Mouse (Mus musculus) midbrain, embryonic 11.5 days (tissue): ENCODE measurements around the gene Slc27a2. TPM values are rescaled to one million over a fixed set of nuclear protein-coding genes. Genes with fewer than 3 reads are reported as not detected.
A peak's percentile ranks its signal among the peaks of the same experiment; 100 is the strongest.

Experiments
- ATAC-seq: fragments of 200-750 bp; cut with Nextera tagmentation; 2 replicates; pipeline ENCODE4 v1.8.0; 2017; ENCODE audit warnings: moderate TSS enrichment, moderate library complexity; ENCODE audit not compliant: low FRiP score
- DNase-seq: peaks from one replicate; pipeline ENCODE4 v3.0.0; 2015; ENCODE audit warnings: low spot score; ENCODE audit errors: missing footprints
- H3K27ac ChIP-seq: fragments of 300-500 bp; sonication (generic); 2 replicates; pipeline ENCODE4 v1.5.1; 2014; ENCODE audit warnings: low read depth, low read length
- H3K27me3 ChIP-seq: fragments of 300-500 bp; sonication (generic); 2 replicates; pipeline ENCODE4 v1.6.1; 2014; ENCODE audit warnings: mild to moderate bottlenecking, low read length, moderate library complexity, mixed read lengths; ENCODE audit not compliant: control insufficient read depth, insufficient read depth
- H3K36me3 ChIP-seq: fragments of 300-500 bp; sonication (generic); 2 replicates; pipeline ENCODE4 v1.6.1; 2014; ENCODE audit warnings: mild to moderate bottlenecking, low read length, moderate library complexity, mixed read lengths; ENCODE audit not compliant: control insufficient read depth, insufficient read depth
- H3K4me1 ChIP-seq: fragments of 300-500 bp; sonication (generic); 2 replicates; pipeline ENCODE4 v1.6.1; 2014; ENCODE audit warnings: low read length; ENCODE audit not compliant: control insufficient read depth, insufficient read depth
- H3K4me2 ChIP-seq: fragments of 300-500 bp; sonication (generic); 2 replicates; pipeline ENCODE4 v1.6.1; 2014; ENCODE audit warnings: mild to moderate bottlenecking, moderate library complexity
- H3K4me3 ChIP-seq: fragments of 300-500 bp; sonication (generic); 2 replicates; pipeline ENCODE4 v1.5.1; 2014; ENCODE audit warnings: low read depth, low read length
- H3K9ac ChIP-seq: fragments of 300-500 bp; sonication (generic); 2 replicates; pipeline ENCODE4 v1.6.1; 2014; ENCODE audit warnings: low read length
- H3K9me3 ChIP-seq: fragments of 300-500 bp; sonication (generic); 2 replicates; pipeline ENCODE4 v1.6.1; 2016; ENCODE audit warnings: low read length; ENCODE audit not compliant: control insufficient read depth
- WGBS: fragments of 180-500 bp; shearing (Covaris S2); extraction: QIAGEN DNeasy Blood & Tissue Kit; methylation state at CpG from one replicate; pipeline ENCODE4 v1.1.7; 2014; 5-methylcytosine and 5-hydroxymethylcytosine counted together
- polyA plus RNA-seq: library from polyadenylated mRNA; unstranded; fragments of >200 nt; fragmentation: Nextera tagmentation; extraction: Ambion mirVana; gene quantifications from 2 replicates; pipeline ENCODE4 v1.2.1, GENCODE M21; 2014

The Slc27a2 gene
- polyA plus RNA-seq, result 3.3 and 3.8 TPM in 2 replicates

- H3K9me3 ChIP-seq, result no peaks in the 10 kb centered on the region
- peaks cover 6% of the 10 kb centered on the region; the same call in 1 of the 2 replicates for H3K4me1 ChIP-seq
- DNase-seq (peak; percentile 94), ATAC-seq (peak; percentile 84)
- H3K4me2 ChIP-seq, result peak within 1 kb of the TSS; percentile 99
- H3K4me3 ChIP-seq, result peak within 1 kb of the TSS; percentile 60
- WGBS, result 2% methylated on average over 59 of the region's 61 CpGs
- H3K9ac ChIP-seq, result peak within 1 kb of the TSS; percentile 68
- H3K36me3 ChIP-seq, result no peaks in the 10 kb centered on the region
- H3K27ac ChIP-seq, result no peak within 1 kb of the TSS
- H3K27me3 ChIP-seq, result peaks cover 27% of the 10 kb centered on the region
These were observed at the start of gene Slc27a2 for GRCm38 (mm10) chr2:126552357-126553290. Gene Slc27a2, plus strand, starts transcription at chr2:126552407.

GRCm38 (mm10) chr2:126505156-126505555 lies 47.1 kb upstream of the Slc27a2 start:
- ATAC-seq, result no peak
- no peak overlapping the region for H3K27ac ChIP-seq
- no peak overlapping the region for H3K4me3 ChIP-seq
- no peaks in the 10 kb centered on the region for H3K27me3 ChIP-seq
- no peak for DNase-seq
- no peaks in the 10 kb centered on the region for H3K36me3 ChIP-seq
- no peaks in the 10 kb centered on the region for H3K4me1 ChIP-seq
- WGBS, result 78% methylated on average over 1 of the region's 1 CpGs
- no peak overlapping the region for H3K9ac ChIP-seq
- H3K9me3 ChIP-seq, result no peaks in the 10 kb centered on the region
- no peak overlapping the region for H3K4me2 ChIP-seq

- 93% methylated on average over 5 of the region's 5 CpGs for WGBS
- DNase-seq (no peak), ATAC-seq (no peak)
- Histone ChIP-seq H3K4me1 (no peaks in the 10 kb centered on the region), H3K27me3 (no peaks in the 10 kb centered on the region), H3K4me2 (no peak overlapping the region), H3K4me3 (no peak overlapping the region), H3K36me3 (no peaks in the 10 kb centered on the region), H3K9ac (no peak overlapping the region), H3K27ac (no peak overlapping the region), H3K9me3 (no peaks in the 10 kb centered on the region)
These were observed 44.7 kb upstream of the Slc27a2 start for GRCm38 (mm10) chr2:126507477-126507876.

DNA sequence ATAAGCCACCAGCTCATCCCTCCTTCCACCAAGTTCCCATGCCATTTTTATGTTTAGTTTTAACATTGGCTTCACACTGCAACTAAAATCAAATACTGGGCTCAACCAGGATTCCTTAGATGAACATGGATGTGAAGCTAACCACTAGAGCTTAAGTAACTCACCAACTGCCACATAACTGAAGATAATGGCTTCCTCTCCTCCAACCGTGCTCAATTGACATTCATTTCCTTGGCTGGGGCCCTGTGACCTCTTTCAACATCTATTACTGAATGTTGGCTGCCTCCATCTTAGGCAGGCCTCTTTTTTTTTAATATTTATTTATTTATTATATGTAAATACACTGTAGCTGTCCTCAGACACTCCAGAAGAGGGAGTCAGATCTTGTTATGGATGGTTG lies 44.0 kb upstream of the Slc27a2 start:
- Histone ChIP-seq H3K4me2 (no peak overlapping the region), H3K27ac (no peak overlapping the region), H3K4me1 (no peaks in the 10 kb centered on the region), H3K27me3 (no peaks in the 10 kb centered on the region), H3K9me3 (no peaks in the 10 kb centered on the region), H3K4me3 (no peak overlapping the region), H3K9ac (no peak overlapping the region), H3K36me3 (no peaks in the 10 kb centered on the region)
- ATAC-seq (no peak), DNase-seq (no peak)
- WGBS, result 71% methylated on average over 1 of the region's 1 CpGs

DNA sequence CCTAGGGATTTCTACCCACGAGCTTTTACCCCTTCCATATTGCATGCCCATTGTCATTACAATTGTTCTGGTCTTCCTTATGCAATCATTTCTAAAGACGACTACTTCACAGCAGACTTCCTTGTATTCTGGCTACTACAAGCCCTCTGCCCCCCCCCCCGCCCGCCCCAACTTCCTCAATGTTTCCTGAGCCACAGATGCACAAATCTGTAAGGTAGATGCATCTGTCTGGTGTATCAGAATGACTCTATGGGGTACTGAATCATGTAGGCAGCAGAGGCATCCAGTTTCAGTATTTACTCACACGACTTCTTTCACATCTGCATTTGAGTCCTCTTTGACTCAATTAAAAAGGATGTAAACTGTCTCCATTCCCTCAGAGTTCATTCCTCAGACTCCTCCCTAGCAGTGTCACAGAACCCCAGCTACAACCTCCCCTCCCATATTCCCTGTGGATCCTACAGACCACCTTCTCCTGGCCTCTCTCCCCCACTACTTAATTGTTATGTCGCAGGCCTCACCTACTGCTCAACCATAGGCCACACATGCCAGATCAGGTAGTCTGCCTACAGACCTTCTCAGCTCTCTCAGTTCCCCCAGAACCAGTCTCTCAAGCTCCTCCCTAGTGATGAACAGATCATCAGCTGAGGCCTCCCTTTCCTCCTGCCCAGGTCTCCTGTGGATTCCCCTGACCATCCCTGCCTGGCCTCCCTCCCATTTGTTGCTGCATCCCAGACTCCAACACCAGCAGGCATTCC lies 37.0 kb upstream of the Slc27a2 start:
- Histone ChIP-seq H3K4me3 (no peak overlapping the region), H3K4me2 (no peak overlapping the region), H3K36me3 (no peaks in the 10 kb centered on the region), H3K9ac (no peak overlapping the region), H3K9me3 (no peaks in the 10 kb centered on the region), H3K27me3 (no peaks in the 10 kb centered on the region), H3K27ac (no peak overlapping the region), H3K4me1 (no peaks in the 10 kb centered on the region)
- DNase-seq (no peak), ATAC-seq (no peak)
- 79% methylated on average over 6 of the region's 6 CpGs for WGBS

DNA sequence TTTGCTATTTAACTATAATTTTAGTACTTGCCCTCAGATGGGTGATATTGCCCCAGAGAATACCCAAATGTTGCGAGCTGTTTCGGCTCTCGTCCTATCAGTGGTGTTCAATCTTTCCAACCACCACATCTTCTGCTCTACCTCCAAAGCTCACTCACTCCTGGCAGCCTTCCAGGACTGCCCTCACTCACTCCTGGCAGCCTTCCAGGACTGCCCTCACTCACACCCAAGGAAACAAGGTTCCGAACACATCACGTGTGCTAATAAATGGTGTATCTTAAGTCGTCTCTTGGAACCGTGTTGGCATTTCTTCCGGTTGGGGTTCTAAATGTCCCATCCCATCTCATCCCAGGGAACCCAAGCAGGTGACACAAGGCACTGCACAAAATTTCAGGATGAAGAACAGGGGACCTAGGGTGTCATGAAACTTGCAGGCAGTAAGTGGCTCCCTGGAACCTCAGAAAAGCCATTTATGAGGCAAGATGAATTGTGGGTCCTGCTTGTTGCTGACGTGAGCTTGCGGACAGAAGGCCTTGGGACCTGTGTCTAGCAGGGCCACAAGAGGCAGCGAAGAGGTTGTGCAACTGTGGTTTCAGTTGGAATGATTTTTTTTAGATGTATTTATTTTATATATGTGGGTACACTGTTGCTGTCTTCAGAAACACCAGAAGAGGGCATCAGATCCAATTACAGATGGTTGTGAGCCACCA lies 32.2 kb upstream of the Slc27a2 start:
- 90% methylated on average over 11 of the region's 11 CpGs for WGBS
- DNase-seq, result no peak

DNA sequence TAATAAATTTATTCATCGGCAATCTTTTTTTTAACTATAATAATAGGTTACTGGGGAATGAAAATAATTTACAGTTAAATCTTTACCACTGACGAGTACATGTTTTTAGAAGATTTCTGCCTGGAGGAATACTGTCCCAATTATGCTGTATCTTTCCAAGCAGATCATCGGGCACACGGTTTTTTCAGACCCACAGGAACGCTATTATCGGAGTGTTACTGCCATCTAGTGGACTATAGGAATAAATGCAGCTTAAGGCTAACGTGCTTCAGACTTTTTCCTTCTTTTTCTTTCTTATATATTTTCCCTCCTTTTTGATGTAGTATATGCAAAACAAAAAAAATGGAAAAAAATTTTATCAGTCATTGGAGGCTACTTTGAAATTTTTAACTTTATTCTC lies 31.4 kb upstream of the Slc27a2 start:
- Histone ChIP-seq H3K4me1 (no peaks in the 10 kb centered on the region), H3K27ac (no peak overlapping the region), H3K9ac (no peak overlapping the region), H3K9me3 (no peaks in the 10 kb centered on the region), H3K4me3 (no peak overlapping the region), H3K27me3 (no peaks in the 10 kb centered on the region), H3K36me3 (no peaks in the 10 kb centered on the region), H3K4me2 (no peak overlapping the region)
- ATAC-seq (0 out of 2 replicates have a peak, but pooled peaks have one; percentile 50), DNase-seq (peak; percentile 87)
- 16% methylated on average over 7 of the region's 7 CpGs for WGBS

More for the DNA sequence above, 32.2 kb upstream of the Slc27a2 start:
- Histone ChIP-seq H3K36me3 (no peaks in the 10 kb centered on the region), H3K9ac (no peak overlapping the region), H3K4me2 (no peak overlapping the region), H3K27me3 (no peaks in the 10 kb centered on the region), H3K4me1 (no peaks in the 10 kb centered on the region), H3K27ac (no peak overlapping the region), H3K9me3 (no peaks in the 10 kb centered on the region), H3K4me3 (no peak overlapping the region)
- ATAC-seq, result no peak

DNA sequence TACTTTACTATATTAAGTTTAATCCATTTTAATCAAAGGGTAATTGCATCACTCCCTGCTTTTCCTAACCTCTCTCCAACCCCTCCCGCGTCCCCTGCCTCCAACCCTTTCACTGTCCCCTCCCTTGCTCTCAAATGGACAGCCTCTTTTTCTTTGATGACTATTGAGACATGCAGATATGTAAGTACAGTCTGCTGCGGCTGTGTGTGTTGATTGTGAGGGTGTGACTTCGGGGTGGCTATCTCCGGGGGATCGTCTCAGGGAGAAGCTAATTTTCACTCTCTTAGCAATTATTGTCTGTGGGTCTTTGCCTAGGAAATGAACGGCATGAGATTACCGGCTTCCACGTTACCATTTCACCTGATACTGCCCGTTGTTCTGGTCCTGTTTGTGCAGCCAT lies 30.7 kb upstream of the Slc27a2 start:
- H3K4me1 ChIP-seq, result no peaks in the 10 kb centered on the region
- H3K4me2 ChIP-seq, result no peak overlapping the region
- ATAC-seq (no peak), DNase-seq (no peak)
- H3K27ac ChIP-seq, result no peak overlapping the region
- 78% methylated on average over 10 of the region's 10 CpGs for WGBS
- H3K27me3 ChIP-seq, result no peaks in the 10 kb centered on the region
- no peak overlapping the region for H3K9ac ChIP-seq
- H3K9me3 ChIP-seq, result no peaks in the 10 kb centered on the region
- H3K36me3 ChIP-seq, result no peaks in the 10 kb centered on the region
- H3K4me3 ChIP-seq, result no peak overlapping the region
